9 mouse cellular contexts compared by ENCODE assay signal in the genomic region with DNA sequence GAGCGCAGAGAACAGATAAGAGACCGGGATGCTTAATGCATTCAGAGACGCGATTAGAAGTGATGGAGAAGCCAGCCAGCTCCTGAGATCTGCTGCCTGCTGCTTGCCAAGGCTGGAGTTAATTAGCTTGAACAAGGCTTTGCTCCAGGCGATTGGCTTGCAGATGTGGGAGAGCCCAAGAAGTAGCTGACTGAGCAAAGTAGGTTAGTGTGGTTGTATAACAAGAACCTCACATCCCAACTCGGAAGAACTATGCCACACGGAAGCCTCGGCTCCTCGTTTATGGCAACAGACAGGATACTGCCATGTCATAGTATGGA.
A peak's percentile ranks its signal among the peaks of the same experiment; 100 is the strongest.
DNase-seq lines count a peak whose midpoint lies in the region; ATAC-seq lines count a peak whose summit lies in the region.
"Had no signal": no experiment of that assay in that cellular context is flagged by ENCODE, and none has a peak within 500 bp of the region (broad histone marks: within the 10 kb centered on the region; RNA-seq: fewer than 3 reads in every experiment).

No protein-coding gene starts in this region.

- 52% methylated on average over 9 of the region's 9 CpGs for WGBS in hindbrain, embryonic 14.5 days
- WGBS in hindbrain, embryonic 12.5 days: 72% methylated on average over 9 of the region's 9 CpGs
- WGBS in embryonic facial prominence, embryonic 14.5 days: 37% methylated on average over 9 of the region's 9 CpGs

- no peaks in the 10 kb centered on the region; the same call in 1 of the 2 replicates for H3K4me1 ChIP-seq in hindbrain, embryonic 14.5 days (replicated peaks; ENCODE audit: control insufficient read depth, insufficient read depth, low read length)
- no peaks in the 10 kb centered on the region for H3K4me1 ChIP-seq in hindbrain, embryonic 12.5 days
- peaks cover 3% of the 10 kb centered on the region; the same call in 1 of the 2 replicates for H3K4me1 ChIP-seq in embryonic facial prominence, embryonic 14.5 days (ENCODE audit: control insufficient read depth, insufficient read depth, low read length)

- H3K27me3 ChIP-seq in hindbrain, embryonic 14.5 days (ENCODE audit: control insufficient read depth, insufficient read depth, low read length): no peaks in the 10 kb centered on the region
- no peaks in the 10 kb centered on the region for H3K27me3 ChIP-seq in hindbrain, embryonic 12.5 days
- no peaks in the 10 kb centered on the region for H3K27me3 ChIP-seq in embryonic facial prominence, embryonic 14.5 days (replicated peaks; ENCODE audit: control insufficient read depth, insufficient read depth, low read length)
- H3K27me3 ChIP-seq: limb, embryonic 12.5 days had no signal

- peak; percentile 79 for ATAC-seq in hindbrain, embryonic 14.5 days (ENCODE audit: low FRiP score)
- ATAC-seq in hindbrain, embryonic 12.5 days (ENCODE audit: low FRiP score): no peak
- peak; percentile 55; the same call in 1 of the 2 replicates for ATAC-seq in embryonic facial prominence, embryonic 14.5 days (ENCODE audit: low read depth)
- ATAC-seq in megakaryocyte, adult 5-6 weeks (ENCODE audit: poor library complexity, severe bottlenecking): no peak

- H3K9me3 ChIP-seq in hindbrain, embryonic 14.5 days (ENCODE audit: control insufficient read depth, low read length): no peaks in the 10 kb centered on the region
- H3K9me3 ChIP-seq in hindbrain, embryonic 12.5 days (replicated peaks): no peaks in the 10 kb centered on the region
- no peaks in the 10 kb centered on the region for H3K9me3 ChIP-seq in embryonic facial prominence, embryonic 14.5 days (ENCODE audit: control insufficient read depth, low read length)
- H3K9me3 ChIP-seq: limb, embryonic 12.5 days had no signal

- H3K4me3 ChIP-seq in hindbrain, embryonic 14.5 days (replicated peaks; ENCODE audit: low read length): no peak overlapping the region
- no peak overlapping the region for H3K4me3 ChIP-seq in hindbrain, embryonic 12.5 days
- H3K4me3 ChIP-seq in embryonic facial prominence, embryonic 14.5 days (ENCODE audit: low read depth, low read length): no peak overlapping the region
- H3K4me3 ChIP-seq: limb, embryonic 12.5 days had no signal

- H3K4me2 ChIP-seq in hindbrain, embryonic 14.5 days (replicated peaks): no peak overlapping the region
- no peak overlapping the region for H3K4me2 ChIP-seq in hindbrain, embryonic 12.5 days (replicated peaks)
- no peak overlapping the region for H3K4me2 ChIP-seq in embryonic facial prominence, embryonic 14.5 days (ENCODE audit: low read depth, low read length)
- H3K4me2 ChIP-seq: limb, embryonic 12.5 days had no signal

- no peaks in the 10 kb centered on the region for H3K36me3 ChIP-seq in hindbrain, embryonic 14.5 days (replicated peaks; ENCODE audit: control insufficient read depth, insufficient read depth)
- H3K36me3 ChIP-seq in hindbrain, embryonic 12.5 days: no peaks in the 10 kb centered on the region
- H3K36me3 ChIP-seq in embryonic facial prominence, embryonic 14.5 days (ENCODE audit: control insufficient read depth, insufficient read depth, low read length): no peaks in the 10 kb centered on the region
- H3K36me3 ChIP-seq: limb, embryonic 12.5 days had no signal

- no peak overlapping the region for H3K9ac ChIP-seq in hindbrain, embryonic 14.5 days
- H3K9ac ChIP-seq in hindbrain, embryonic 12.5 days: no peak overlapping the region
- H3K9ac ChIP-seq in embryonic facial prominence, embryonic 14.5 days (ENCODE audit: low read depth, low read length): no peak overlapping the region
- H3K9ac ChIP-seq: limb, embryonic 12.5 days had no signal

- peak overlapping the region; percentile 72; the same call in 1 of the 2 replicates for H3K27ac ChIP-seq in hindbrain, embryonic 14.5 days
- no peak overlapping the region for H3K27ac ChIP-seq in hindbrain, embryonic 12.5 days
- H3K27ac ChIP-seq in embryonic facial prominence, embryonic 14.5 days (replicated peaks; ENCODE audit: low read depth, low read length): no peak overlapping the region
- H3K27ac ChIP-seq: limb, embryonic 12.5 days had no signal

- peak; percentile 59 for DNase-seq in hindbrain, embryonic 14.5 days (ENCODE audit: low spot score)
- DNase-seq in embryonic facial prominence, embryonic 14.5 days (ENCODE audit: low spot score): peak; percentile 75
- peak; percentile 10 to 33 for DNase-seq in left cerebral cortex, adult 18-20 months (ENCODE audit: low spot score in 2 of 2)
- peak; percentile 20 to 45 for DNase-seq in right cerebral cortex, adult 2 months (ENCODE audit: low spot score in 2 of 2)
- DNase-seq in thymus, adult 18-20 months: no peak
- no peak for DNase-seq in gastrocnemius, postnatal 25 days

Comparison
In these comparisons a context has a peak if more than half of its experiments do, and no peak if none do; other contexts are left out.
1. ATAC-seq: peak in hindbrain, embryonic 14.5 days (single experiment) and embryonic facial prominence, embryonic 14.5 days (single experiment); none in hindbrain, embryonic 12.5 days (single experiment) and megakaryocyte, adult 5-6 weeks (single experiment).
2. DNase-seq: peak in hindbrain, embryonic 14.5 days (single experiment), embryonic facial prominence, embryonic 14.5 days (single experiment), left cerebral cortex, adult 18-20 months (2 of 2) and right cerebral cortex, adult 2 months (2 of 2); none in thymus, adult 18-20 months (0 of 2) and gastrocnemius, postnatal 25 days (single experiment).